Mouse (Mus musculus) heart, embryonic 12.5 days (tissue): ENCODE data around the gene Serpina9. TPM values are rescaled to one million over a fixed set of nuclear protein-coding genes. Genes with fewer than 3 reads are reported as not detected.

ENCODE experiments used
- ATAC-seq: fragments of 200-750 bp; cut with Nextera tagmentation; 2 replicates; pipeline ENCODE4 v1.8.0; 2017; ENCODE audit warnings: moderate TSS enrichment, moderate library complexity; ENCODE audit not compliant: insufficient number of reproducible peaks, low FRiP score
- H3K27ac ChIP-seq: fragments of 300-500 bp; sonication (generic); 2 replicates; pipeline ENCODE4 v1.5.1; 2016; ENCODE audit warnings: mild to moderate bottlenecking, moderate library complexity; ENCODE audit not compliant: poor library complexity, severe bottlenecking
- H3K27me3 ChIP-seq: fragments of 300-500 bp; sonication (generic); replicated peaks from 2 replicates; pipeline ENCODE4 v1.6.1; 2016; ENCODE audit warnings: mild to moderate bottlenecking, moderate library complexity
- H3K36me3 ChIP-seq: fragments of 300-500 bp; sonication (generic); 2 replicates; pipeline ENCODE4 v1.6.1; 2016; ENCODE audit warnings: mild to moderate bottlenecking, moderate library complexity
- H3K4me1 ChIP-seq: fragments of 300-500 bp; sonication (generic); replicated peaks from 2 replicates; pipeline ENCODE4 v1.6.1; 2016; ENCODE audit warnings: mild to moderate bottlenecking
- H3K4me2 ChIP-seq: fragments of 300-500 bp; sonication (generic); 2 replicates; pipeline ENCODE4 v1.6.1; 2016; ENCODE audit warnings: mild to moderate bottlenecking, moderate library complexity
- H3K4me3 ChIP-seq: fragments of 300-500 bp; sonication (generic); 2 replicates; pipeline ENCODE4 v1.5.1; 2016; ENCODE audit warnings: mild to moderate bottlenecking
- H3K9ac ChIP-seq: fragments of 300-500 bp; sonication (generic); 2 replicates; pipeline ENCODE4 v1.6.1; 2016; ENCODE audit warnings: mild to moderate bottlenecking, moderate library complexity
- H3K9me3 ChIP-seq: fragments of 300-500 bp; sonication (generic); replicated peaks from 2 replicates; pipeline ENCODE4 v1.6.1; 2016; ENCODE audit warnings: mild to moderate bottlenecking, moderate library complexity
- WGBS: fragments of 180-500 bp; shearing (Covaris S2); methylation state at CpG from one replicate; pipeline ENCODE4 v1.1.7; 2016; 5-methylcytosine and 5-hydroxymethylcytosine counted together
- polyA plus RNA-seq: library from polyadenylated mRNA; unstranded; fragments of >200 nt; fragmentation: Nextera tagmentation; extraction: Ambion mirVana; gene quantifications from 2 replicates; pipeline ENCODE4 v1.2.1, GENCODE M21; 2016

Gene Serpina9
- polyA plus RNA-seq, 1 experiment from 2014 or later, result 0.28 TPM

DNA sequence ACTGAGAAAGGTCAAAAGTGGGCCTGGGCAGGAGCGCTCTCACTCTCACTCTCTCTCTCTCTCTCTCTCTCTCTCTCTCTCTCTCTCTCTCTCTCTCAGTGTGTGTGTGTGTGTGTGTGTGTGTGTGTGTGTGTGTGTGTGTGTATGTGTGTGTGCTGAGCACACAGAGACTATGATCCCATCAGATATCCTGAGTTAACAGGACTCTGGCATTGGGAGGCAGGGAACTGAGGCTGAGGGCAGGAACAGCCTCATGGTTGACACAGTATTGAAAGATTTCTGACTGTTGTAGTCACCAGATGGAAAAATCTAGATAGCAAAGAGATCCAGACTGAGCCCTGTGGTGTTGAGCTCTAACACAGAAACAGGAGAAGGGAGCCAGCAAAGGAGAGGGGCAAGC lies 20.2 kb upstream of the Serpina9 start:
- ATAC-seq, result no peak
- no peak overlapping the region for H3K9ac ChIP-seq
- H3K27ac ChIP-seq, result no peak overlapping the region
- WGBS, result 92% methylated on average over 1 of the region's 1 CpGs
- H3K27me3 ChIP-seq, result peaks cover 9% of the 10 kb centered on the region; the same call in 1 of the 2 replicates
- no peak overlapping the region for H3K4me3 ChIP-seq
- no peak overlapping the region for H3K4me2 ChIP-seq
- no peaks in the 10 kb centered on the region for H3K9me3 ChIP-seq
- H3K36me3 ChIP-seq, result no peaks in the 10 kb centered on the region
- H3K4me1 ChIP-seq, result no peaks in the 10 kb centered on the region

DNA sequence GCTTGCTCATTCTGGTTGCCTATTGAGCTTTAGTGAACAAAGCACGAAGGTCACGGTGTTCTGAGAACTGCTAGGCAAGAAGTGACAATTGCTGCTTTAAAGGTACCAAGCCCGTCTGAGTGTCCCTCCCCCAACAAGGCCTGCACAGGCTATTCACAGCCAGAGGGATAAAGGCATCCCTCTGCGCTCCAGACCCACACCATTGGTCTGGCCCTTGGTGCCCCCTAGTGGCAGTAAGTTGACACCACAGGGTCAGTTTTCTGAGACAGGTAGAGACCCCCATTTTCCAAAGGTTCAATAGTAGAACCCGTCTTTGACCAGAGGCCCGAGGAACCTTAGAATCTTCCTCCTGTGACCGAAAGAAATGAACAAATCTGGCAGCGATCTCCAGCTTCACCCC lies 16.4 kb upstream of the Serpina9 start:
- 38% methylated on average over 8 of the region's 8 CpGs for WGBS
- Histone ChIP-seq H3K27me3 (peaks cover 15% of the 10 kb centered on the region; the same call in 1 of the 2 replicates), H3K4me2 (no peak overlapping the region)

GRCm38 (mm10) chr12:104015280-104015679 lies 1.7 kb upstream of the Serpina9 start:
- Histone ChIP-seq H3K27me3 (peaks cover 22% of the 10 kb centered on the region), H3K9me3 (0 out of 2 replicates have a peak, but pooled peaks cover 8% of the 10 kb centered on the region), H3K4me2 (no peak overlapping the region), H3K9ac (no peak overlapping the region), H3K4me3 (no peak overlapping the region), H3K36me3 (no peaks in the 10 kb centered on the region), H3K4me1 (peaks cover 3% of the 10 kb centered on the region; the same call in 1 of the 2 replicates), H3K27ac (no peak overlapping the region)
- WGBS, result 28% methylated on average over 3 of the region's 3 CpGs
- no peak for ATAC-seq

More for the DNA sequence above, 16.4 kb upstream of the Serpina9 start:
- no peaks in the 10 kb centered on the region for H3K36me3 ChIP-seq
- H3K4me3 ChIP-seq, result no peak overlapping the region
- no peak overlapping the region for H3K9ac ChIP-seq
- peak; percentile 54; the same call in 1 of the 2 replicates for ATAC-seq
- H3K4me1 ChIP-seq, result no peaks in the 10 kb centered on the region
- no peaks in the 10 kb centered on the region for H3K9me3 ChIP-seq
- H3K27ac ChIP-seq, result no peak overlapping the region

DNA sequence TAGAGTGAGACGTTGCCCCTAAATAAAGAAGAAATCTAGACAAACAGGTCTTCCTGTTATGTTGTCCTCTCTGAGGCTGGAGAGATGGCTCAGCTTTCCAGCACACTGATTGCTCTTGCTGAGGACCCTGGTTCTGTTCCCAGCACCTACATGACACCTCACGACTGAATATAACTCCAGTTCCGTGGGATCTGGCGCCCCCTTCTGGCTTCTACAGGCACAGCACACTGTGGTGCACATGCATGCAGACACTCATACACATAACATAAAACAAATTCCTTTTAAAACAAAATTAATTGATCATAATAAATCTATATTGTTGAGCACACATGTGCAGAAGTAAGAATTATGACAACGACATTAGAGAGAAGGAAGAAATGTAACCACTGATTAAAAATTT lies 8.9 kb downstream of the Serpina9 start:
- no peak for ATAC-seq
- H3K36me3 ChIP-seq, result no peaks in the 10 kb centered on the region
- H3K27me3 ChIP-seq, result peaks cover 13% of the 10 kb centered on the region
- H3K9ac ChIP-seq, result no peak overlapping the region
- peaks cover 8% of the 10 kb centered on the region for H3K4me1 ChIP-seq
- H3K4me3 ChIP-seq, result no peak overlapping the region
- 0 out of 2 replicates have a peak, but pooled peaks cover 8% of the 10 kb centered on the region for H3K9me3 ChIP-seq
- no peak overlapping the region for H3K27ac ChIP-seq
- H3K4me2 ChIP-seq, result no peak overlapping the region
- WGBS, result 74% methylated on average over 5 of the region's 5 CpGs

DNA sequence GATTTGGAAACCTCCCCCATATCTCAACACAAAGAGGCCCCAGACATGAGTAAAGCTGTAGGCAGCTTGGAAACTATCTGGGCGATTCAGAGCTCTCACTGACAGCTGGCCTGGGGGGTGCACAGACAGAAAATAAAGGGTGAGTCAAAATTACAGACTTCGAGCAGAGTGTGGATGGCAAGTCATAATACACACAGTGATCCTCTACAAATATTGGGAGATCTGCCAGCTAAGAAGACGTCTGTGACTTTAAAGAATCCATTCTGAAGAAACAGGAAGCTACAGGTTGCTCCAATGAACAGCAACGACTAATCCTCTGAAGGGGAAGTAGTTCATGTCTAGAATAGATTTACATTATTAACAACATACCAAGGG lies 10.3 kb downstream of the Serpina9 start:
- Histone ChIP-seq H3K27me3 (peaks cover 17% of the 10 kb centered on the region), H3K9ac (no peak overlapping the region), H3K9me3 (0 out of 2 replicates have a peak, but pooled peaks cover 6% of the 10 kb centered on the region), H3K36me3 (no peaks in the 10 kb centered on the region), H3K27ac (peak overlapping the region; percentile 79), H3K4me2 (no peak overlapping the region), H3K4me1 (peaks cover 8% of the 10 kb centered on the region), H3K4me3 (no peak overlapping the region)
- peak; percentile 34; the same call in 1 of the 2 replicates for ATAC-seq
- 26% methylated on average over 4 of the region's 4 CpGs for WGBS

- no peak overlapping the region for H3K9ac ChIP-seq
- no peak overlapping the region for H3K4me3 ChIP-seq
- peaks cover 19% of the 10 kb centered on the region for H3K27me3 ChIP-seq
- ATAC-seq, result peak; percentile 74
- H3K9me3 ChIP-seq, result 0 out of 2 replicates have a peak, but pooled peaks cover 5% of the 10 kb centered on the region
- H3K27ac ChIP-seq, result peak overlapping the region; percentile 79
- H3K4me2 ChIP-seq, result no peak overlapping the region
- WGBS, result 32% methylated on average over 10 of the region's 10 CpGs
- no peaks in the 10 kb centered on the region for H3K36me3 ChIP-seq
- H3K4me1 ChIP-seq, result peaks cover 8% of the 10 kb centered on the region
These were observed 10.9 kb downstream of the Serpina9 start for GRCm38 (mm10) chr12:104002569-104003237.

GRCm38 (mm10) chr12:104000594-104000993 lies 13.0 kb downstream of the Serpina9 start:
- Histone ChIP-seq H3K4me2 (no peak overlapping the region), H3K36me3 (no peaks in the 10 kb centered on the region), H3K9ac (no peak overlapping the region), H3K4me3 (no peak overlapping the region), H3K4me1 (peaks cover 8% of the 10 kb centered on the region), H3K27ac (no peak overlapping the region), H3K27me3 (peaks cover 39% of the 10 kb centered on the region), H3K9me3 (0 out of 2 replicates have a peak, but pooled peaks cover 5% of the 10 kb centered on the region)
- 81% methylated on average over 3 of the region's 3 CpGs for WGBS
- no peak for ATAC-seq

DNA sequence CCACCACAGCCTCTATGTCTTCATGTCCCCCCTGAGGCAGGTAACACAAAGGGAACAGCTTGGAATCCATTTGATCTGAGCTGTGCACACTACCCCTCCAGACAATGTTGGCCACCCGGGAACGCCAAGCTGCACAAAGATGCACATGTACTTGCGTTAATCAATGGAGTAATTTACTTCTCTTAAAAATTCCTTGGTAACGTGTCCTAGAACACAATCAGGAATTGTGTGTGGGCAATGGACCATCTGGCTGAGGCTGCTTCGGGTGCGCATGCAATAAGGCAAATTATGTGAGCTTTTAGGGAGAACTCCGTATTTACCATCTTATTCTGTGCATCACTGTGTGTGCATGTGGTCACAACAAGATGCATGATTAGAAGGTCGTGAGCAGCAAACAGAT lies 13.9 kb downstream of the Serpina9 start:
- 88% methylated on average over 8 of the region's 8 CpGs for WGBS
- Histone ChIP-seq H3K4me2 (no peak overlapping the region), H3K4me1 (peaks cover 8% of the 10 kb centered on the region), H3K27me3 (peaks cover 43% of the 10 kb centered on the region), H3K9me3 (0 out of 2 replicates have a peak, but pooled peaks cover 4% of the 10 kb centered on the region), H3K9ac (no peak overlapping the region), H3K4me3 (no peak overlapping the region), H3K27ac (no peak overlapping the region), H3K36me3 (no peaks in the 10 kb centered on the region)
- no peak for ATAC-seq

GRCm38 (mm10) chr12:103996513-103996912 lies 17.0 kb downstream of the Serpina9 start:
- no peak for ATAC-seq
- H3K9ac ChIP-seq, result no peak overlapping the region
- H3K9me3 ChIP-seq, result no peaks in the 10 kb centered on the region
- no peaks in the 10 kb centered on the region for H3K36me3 ChIP-seq
- peaks cover 66% of the 10 kb centered on the region for H3K27me3 ChIP-seq
- no peak overlapping the region for H3K4me2 ChIP-seq
- no peaks in the 10 kb centered on the region; the same call in 1 of the 2 replicates for H3K4me1 ChIP-seq
- no peak overlapping the region for H3K4me3 ChIP-seq
- WGBS, result 56% methylated on average over 2 of the region's 2 CpGs
- H3K27ac ChIP-seq, result no peak overlapping the region

DNA sequence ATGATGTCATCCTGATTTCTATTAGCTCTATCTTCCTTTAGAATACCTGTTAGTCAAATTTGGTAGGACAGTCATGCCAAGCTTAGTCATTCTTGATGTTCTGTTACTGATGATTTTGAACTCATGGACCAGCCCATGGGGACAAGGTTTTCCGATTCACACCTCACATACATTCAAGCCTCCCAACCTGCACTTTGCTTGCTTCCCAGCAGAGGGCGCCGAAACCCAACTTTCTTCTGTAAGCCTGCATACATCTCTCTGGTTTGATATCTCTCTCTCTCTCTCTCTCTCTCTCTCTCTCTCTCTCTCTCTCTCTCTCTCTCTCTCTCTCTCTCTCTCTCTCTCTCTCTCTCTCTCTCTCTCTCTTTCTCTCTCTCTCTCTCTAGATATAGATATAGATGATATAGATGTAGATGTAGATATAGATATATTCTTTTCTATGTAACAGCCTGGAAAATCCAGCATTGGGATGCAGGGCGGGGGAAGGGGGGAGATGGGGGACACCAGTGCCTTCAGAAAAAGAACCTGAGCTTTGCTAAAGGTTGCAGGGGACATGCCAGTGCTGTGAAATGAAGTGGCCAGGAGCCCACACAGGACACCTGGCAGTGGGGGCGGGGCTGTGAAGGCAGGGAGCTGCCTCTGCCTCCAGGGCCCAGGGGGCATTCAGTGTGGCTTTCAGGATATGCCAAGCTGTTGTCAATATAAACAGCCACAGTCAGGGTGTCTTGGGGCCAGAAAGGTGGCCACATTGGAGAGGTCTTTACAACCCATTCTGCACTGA lies 18.1 kb downstream of the Serpina9 start:
- Histone ChIP-seq H3K9ac (no peak overlapping the region), H3K27ac (no peak overlapping the region), H3K36me3 (no peaks in the 10 kb centered on the region), H3K9me3 (no peaks in the 10 kb centered on the region), H3K4me1 (no peaks in the 10 kb centered on the region), H3K4me3 (no peak overlapping the region), H3K27me3 (peaks cover 66% of the 10 kb centered on the region), H3K4me2 (no peak overlapping the region)
- ATAC-seq, result no peak
- WGBS, result 36% methylated on average over 5 of the region's 5 CpGs

GRCm38 (mm10) chr12:103992945-103993344 lies 20.6 kb downstream of the Serpina9 start:
- no peak overlapping the region for H3K9ac ChIP-seq
- no peaks in the 10 kb centered on the region for H3K4me1 ChIP-seq
- H3K9me3 ChIP-seq, result no peaks in the 10 kb centered on the region
- H3K36me3 ChIP-seq, result no peaks in the 10 kb centered on the region
- H3K4me2 ChIP-seq, result no peak overlapping the region
- H3K27ac ChIP-seq, result no peak overlapping the region
- peaks cover 59% of the 10 kb centered on the region for H3K27me3 ChIP-seq
- no peak for ATAC-seq
- 49% methylated on average over 7 of the region's 7 CpGs for WGBS
- no peak overlapping the region for H3K4me3 ChIP-seq
